Mouse (Mus musculus): ENCODE data around the gene F2r. TPM values are rescaled to one million over a fixed set of nuclear protein-coding genes. Genes with fewer than 3 reads are reported as not detected.

Gene F2r
- total and polyA plus RNA-seq, 3 experiments, result 0.02 TPM; not detected in 2

GRCm38 (mm10) chr13:95643740-95644139 lies 25.5 kb upstream of the F2r start:
- peaks cover 17% of the 10 kb centered on the region for H3K36me3 ChIP-seq (replicated peaks)
- H3K9me3 ChIP-seq (replicated peaks), result no peaks in the 10 kb centered on the region
- peaks cover 3% of the 10 kb centered on the region; the same call in 1 of the 2 replicates for H3K27me3 ChIP-seq (ENCODE audit: insufficient read depth, low read length)
- DNase-seq (ENCODE audit: low spot score) (no peak), ATAC-seq (ENCODE audit: extremely low read depth, insufficient number of reproducible peaks, low FRiP score, poor library complexity, severe bottlenecking) (no peak)
- H3K4me1 ChIP-seq (ENCODE audit: insufficient read depth, low read depth, low read length), result no peaks in the 10 kb centered on the region
- no peak overlapping the region for H3K4me3 ChIP-seq (ENCODE audit: low read depth, low read length)
- TF ChIP-seq GATA2 (IDR thresholded peaks at IDR 0.05; ENCODE audit: borderline replicate concordance, low read depth, low read length), result no peak
- TF ChIP-seq GATA1 (IDR thresholded peaks at IDR 0.05; ENCODE audit: borderline replicate concordance, low read length), result no peak
- TF ChIP-seq POLR2AphosphoS5 (IDR thresholded peaks at IDR 0.05; ENCODE audit: insufficient replicate concordance, low read depth, low read length), result no peak
- TF ChIP-seq TAL1 (conservative IDR thresholded peaks at IDR 0.05; ENCODE audit: low read depth, low read length), result no peak
- TF ChIP-seq CTCF (IDR thresholded peaks at IDR 0.05; ENCODE audit: low read depth, low read length), result no peak

- peaks cover 12% of the 10 kb centered on the region for H3K36me3 ChIP-seq (replicated peaks)
- no peak for TF ChIP-seq TAL1 (conservative IDR thresholded peaks at IDR 0.05; ENCODE audit: low read depth, low read length)
- no peak for TF ChIP-seq CTCF (IDR thresholded peaks at IDR 0.05; ENCODE audit: low read depth, low read length)
- no peak for TF ChIP-seq GATA2 (IDR thresholded peaks at IDR 0.05; ENCODE audit: borderline replicate concordance, low read depth, low read length)
- TF ChIP-seq POLR2AphosphoS5 (IDR thresholded peaks at IDR 0.05; ENCODE audit: insufficient replicate concordance, low read depth, low read length), result no peak
- no peak for TF ChIP-seq GATA1 (IDR thresholded peaks at IDR 0.05; ENCODE audit: borderline replicate concordance, low read length)
- peaks cover 3% of the 10 kb centered on the region; the same call in 1 of the 2 replicates for H3K27me3 ChIP-seq (ENCODE audit: insufficient read depth, low read length)
- no peak for DNase-seq (ENCODE audit: low spot score)
- H3K4me1 ChIP-seq (ENCODE audit: insufficient read depth, low read depth, low read length), result peaks cover 4% of the 10 kb centered on the region
- ATAC-seq (ENCODE audit: extremely low read depth, insufficient number of reproducible peaks, low FRiP score, poor library complexity, severe bottlenecking), result no peak
- H3K9me3 ChIP-seq (replicated peaks), result no peaks in the 10 kb centered on the region
- no peak overlapping the region for H3K4me3 ChIP-seq (ENCODE audit: low read depth, low read length)
Observed at GRCm38 (mm10) chr13:95641061-95641986, 23.0 kb upstream of the F2r start.

GRCm38 (mm10) chr13:95640408-95640807 lies 22.1 kb upstream of the F2r start:
- peaks cover 8% of the 10 kb centered on the region for H3K36me3 ChIP-seq (replicated peaks)
- peaks cover 4% of the 10 kb centered on the region for H3K4me1 ChIP-seq (ENCODE audit: insufficient read depth, low read depth, low read length)
- ATAC-seq (ENCODE audit: extremely low read depth, insufficient number of reproducible peaks, low FRiP score, poor library complexity, severe bottlenecking), result no peak
- H3K27me3 ChIP-seq (ENCODE audit: insufficient read depth, low read length), result peaks cover 3% of the 10 kb centered on the region; the same call in 1 of the 2 replicates
- DNase-seq (ENCODE audit: low spot score), result no peak
- H3K9me3 ChIP-seq (replicated peaks), result no peaks in the 10 kb centered on the region
- no peak for TF ChIP-seq TAL1 (conservative IDR thresholded peaks at IDR 0.05; ENCODE audit: low read depth, low read length)
- TF ChIP-seq CTCF (IDR thresholded peaks at IDR 0.05; ENCODE audit: low read depth, low read length), result no peak
- no peak for TF ChIP-seq POLR2AphosphoS5 (IDR thresholded peaks at IDR 0.05; ENCODE audit: insufficient replicate concordance, low read depth, low read length)
- TF ChIP-seq GATA2 (IDR thresholded peaks at IDR 0.05; ENCODE audit: borderline replicate concordance, low read depth, low read length), result no peak
- TF ChIP-seq GATA1 (IDR thresholded peaks at IDR 0.05; ENCODE audit: borderline replicate concordance, low read length), result no peak
- no peak overlapping the region for H3K4me3 ChIP-seq (ENCODE audit: low read depth, low read length)

- no peak for ATAC-seq (ENCODE audit: extremely low read depth, insufficient number of reproducible peaks, low FRiP score, poor library complexity, severe bottlenecking)
- Histone ChIP-seq H3K4me3 (ENCODE audit: low read depth, low read length) (no peak overlapping the region), H3K36me3 (replicated peaks) (peaks cover 7% of the 10 kb centered on the region), H3K27me3 (ENCODE audit: insufficient read depth, low read length) (peaks cover 3% of the 10 kb centered on the region; the same call in 1 of the 2 replicates), H3K4me1 (ENCODE audit: insufficient read depth, low read depth, low read length) (peaks cover 4% of the 10 kb centered on the region), H3K9me3 (replicated peaks) (no peaks in the 10 kb centered on the region)
- TF ChIP-seq POLR2AphosphoS5 (IDR thresholded peaks at IDR 0.05; ENCODE audit: insufficient replicate concordance, low read depth, low read length) (no peak), CTCF (IDR thresholded peaks at IDR 0.05; ENCODE audit: low read depth, low read length) (no peak), TAL1 (conservative IDR thresholded peaks at IDR 0.05; ENCODE audit: low read depth, low read length) (no peak), GATA1 (IDR thresholded peaks at IDR 0.05; ENCODE audit: borderline replicate concordance, low read length) (no peak), GATA2 (IDR thresholded peaks at IDR 0.05; ENCODE audit: borderline replicate concordance, low read depth, low read length) (no peak)
- DNase-seq (ENCODE audit: low spot score), result no peak
Observed at GRCm38 (mm10) chr13:95639336-95640116, 21.2 kb upstream of the F2r start.

GRCm38 (mm10) chr13:95638894-95639293 lies 20.6 kb upstream of the F2r start:
- peaks cover 4% of the 10 kb centered on the region for H3K4me1 ChIP-seq (ENCODE audit: insufficient read depth, low read depth, low read length)
- H3K36me3 ChIP-seq (replicated peaks), result peaks cover 7% of the 10 kb centered on the region
- no peaks in the 10 kb centered on the region for H3K9me3 ChIP-seq (replicated peaks)
- H3K4me3 ChIP-seq (ENCODE audit: low read depth, low read length), result no peak overlapping the region
- ATAC-seq (ENCODE audit: extremely low read depth, insufficient number of reproducible peaks, low FRiP score, poor library complexity, severe bottlenecking) (no peak), DNase-seq (ENCODE audit: low spot score) (no peak)
- H3K27me3 ChIP-seq (ENCODE audit: insufficient read depth, low read length), result peaks cover 3% of the 10 kb centered on the region; the same call in 1 of the 2 replicates
- TF ChIP-seq GATA2 (IDR thresholded peaks at IDR 0.05; ENCODE audit: borderline replicate concordance, low read depth, low read length) (no peak), GATA1 (IDR thresholded peaks at IDR 0.05; ENCODE audit: borderline replicate concordance, low read length) (no peak), TAL1 (conservative IDR thresholded peaks at IDR 0.05; ENCODE audit: low read depth, low read length) (no peak), POLR2AphosphoS5 (IDR thresholded peaks at IDR 0.05; ENCODE audit: insufficient replicate concordance, low read depth, low read length) (no peak), CTCF (IDR thresholded peaks at IDR 0.05; ENCODE audit: low read depth, low read length) (no peak)
